Mouse (Mus musculus): ENCODE data around the gene Msh4. TPM values are rescaled to one million over a fixed set of nuclear protein-coding genes. Genes with fewer than 3 reads are reported as not detected.

The Msh4 gene
- total RNA-seq (2021) (under 1 TPM in 1 of 2 experiments, not detected in 1; 0.07 TPM), polyA plus RNA-seq (2012; rRNA removed) (0.06 TPM in 1 of 2 replicates, not detected in the other)
- long read RNA-seq, result 0 reads

GRCm38 (mm10) chr3:153906136-153906871 is at the start of gene Msh4:
TSS of gene Msh4 (minus strand) at chr3:153906138.
- no peaks in the 10 kb centered on the region for H3K79me2 ChIP-seq (replicated peaks; ENCODE audit: control insufficient read depth, insufficient read depth, low read length)
- TF ChIP-seq EP300 (IDR thresholded peaks at IDR 0.05; ENCODE audit: insufficient read depth, low read depth, low read length), result no peak
- H3K27me3 ChIP-seq (ENCODE audit: control insufficient read depth, insufficient read depth, low read length), result no peaks in the 10 kb centered on the region
- WGBS, result 75% methylated on average over 9 of the region's 9 CpGs
- no peak within 1 kb of the TSS for H3K4me3 ChIP-seq
- H3K27ac ChIP-seq, result no peak within 1 kb of the TSS
- intact Hi-C loops (cut with DNase I), result no loop called here
- peaks cover 4% of the 10 kb centered on the region for H3K4me1 ChIP-seq (ENCODE audit: control insufficient read depth, insufficient read depth, low read length)
- peaks cover 49% of the 10 kb centered on the region for H3K36me3 ChIP-seq (ENCODE audit: control insufficient read depth, insufficient read depth, low read length)
- H3K9ac ChIP-seq (ENCODE audit: low read depth, low read length), result no peak within 1 kb of the TSS
- DNase-seq, result no peak

- Histone ChIP-seq H3K27ac (peak overlapping the region; percentile 32; the same call in 1 of the 2 replicates), H3K79me2 (replicated peaks; ENCODE audit: control insufficient read depth, insufficient read depth, low read length) (no peaks in the 10 kb centered on the region), H3K4me3 (no peak overlapping the region), H3K27me3 (ENCODE audit: control insufficient read depth, insufficient read depth, low read length) (no peaks in the 10 kb centered on the region), H3K9ac (ENCODE audit: low read depth, low read length) (no peak overlapping the region), H3K4me1 (ENCODE audit: control insufficient read depth, insufficient read depth, low read length) (peaks cover 3% of the 10 kb centered on the region), H3K36me3 (ENCODE audit: control insufficient read depth, insufficient read depth, low read length) (peaks cover 7% of the 10 kb centered on the region)
- no peak for DNase-seq
- TF ChIP-seq POLR2A (IDR thresholded peaks at IDR 0.05; ENCODE audit: insufficient read depth, low read depth, low read length) (no peak), EP300 (IDR thresholded peaks at IDR 0.05; ENCODE audit: insufficient read depth, low read depth, low read length) (no peak), CTCF (IDR thresholded peaks at IDR 0.05) (no peak)
- intact Hi-C loops (cut with DNase I), result no loop called here
- 40% methylated on average over 2 of the region's 2 CpGs for WGBS
These were observed 42.2 kb upstream of the Msh4 start for GRCm38 (mm10) chr3:153948176-153948575.

GRCm38 (mm10) chr3:153947271-153947670 is 41.3 kb upstream of the Msh4 start:
- Histone ChIP-seq H3K36me3 (ENCODE audit: control insufficient read depth, insufficient read depth, low read length) (peaks cover 7% of the 10 kb centered on the region), H3K27me3 (ENCODE audit: control insufficient read depth, insufficient read depth, low read length) (no peaks in the 10 kb centered on the region), H3K27ac (no peak overlapping the region; the same call in 1 of the 2 replicates), H3K9ac (ENCODE audit: low read depth, low read length) (no peak overlapping the region), H3K79me2 (replicated peaks; ENCODE audit: control insufficient read depth, insufficient read depth, low read length) (no peaks in the 10 kb centered on the region; the same call in 1 of the 2 replicates), H3K4me1 (ENCODE audit: control insufficient read depth, insufficient read depth, low read length) (peaks cover 5% of the 10 kb centered on the region), H3K4me3 (no peak overlapping the region)
- WGBS, result 60% methylated on average over 4 of the region's 4 CpGs
- no peak for DNase-seq
- TF ChIP-seq EP300 (IDR thresholded peaks at IDR 0.05; ENCODE audit: insufficient read depth, low read depth, low read length) (no peak), CTCF (IDR thresholded peaks at IDR 0.05) (no peak), POLR2A (IDR thresholded peaks at IDR 0.05; ENCODE audit: insufficient read depth, low read depth, low read length) (no peak)
- intact Hi-C loops (cut with DNase I), result no loop called here

GRCm38 (mm10) chr3:153944335-153944990 is 38.5 kb upstream of the Msh4 start, which contains the start of gene Acadm:
TSS of gene Acadm (minus strand) at chr3:153944632.
- WGBS, result under 1% methylated on average over 41 of the region's 41 CpGs
- intact Hi-C loops (cut with DNase I), result loop anchor here (1.0 kb wide), 1 partner anchor 31 kb away; the partner anchor contains the start of gene Rabggtb
- peak; percentile 99 for DNase-seq

GRCm38 (mm10) chr3:153943901-153944334 is 38.0 kb upstream of the Msh4 start:
- intact Hi-C loops (cut with DNase I), result loop anchor here (1.0 kb wide), 1 partner anchor 31 kb away; the partner anchor contains the start of gene Rabggtb
- Histone ChIP-seq H3K4me3 (peak overlapping the region; percentile 84), H3K79me2 (replicated peaks; ENCODE audit: control insufficient read depth, insufficient read depth, low read length) (no peaks in the 10 kb centered on the region; the same call in 1 of the 2 replicates), H3K27ac (peak overlapping the region; percentile 94), H3K9ac (ENCODE audit: low read depth, low read length) (peak overlapping the region; percentile 78), H3K4me1 (ENCODE audit: control insufficient read depth, insufficient read depth, low read length) (peaks cover 5% of the 10 kb centered on the region), H3K27me3 (ENCODE audit: control insufficient read depth, insufficient read depth, low read length) (no peaks in the 10 kb centered on the region), H3K36me3 (ENCODE audit: control insufficient read depth, insufficient read depth, low read length) (peaks cover 10% of the 10 kb centered on the region)
- under 1% methylated on average over 19 of the region's 19 CpGs for whole genome bisulfite sequencing
- TF ChIP-seq POLR2A (IDR thresholded peaks at IDR 0.05; ENCODE audit: insufficient read depth, low read depth, low read length) (no peak), EP300 (IDR thresholded peaks at IDR 0.05; ENCODE audit: insufficient read depth, low read depth, low read length) (no peak)
- DNase-seq, result no peak

More at GRCm38 (mm10) chr3:153944335-153944990, 38.5 kb upstream of the Msh4 start, which contains the start of gene Acadm:
- H3K27ac ChIP-seq, result peak within 1 kb of the TSS; percentile 94
- H3K4me3 ChIP-seq, result peak within 1 kb of the TSS; percentile 84
- H3K4me1 ChIP-seq (ENCODE audit: control insufficient read depth, insufficient read depth, low read length), result peaks cover 5% of the 10 kb centered on the region
- H3K9ac ChIP-seq (ENCODE audit: low read depth, low read length), result peak within 1 kb of the TSS; percentile 78
- peaks cover 10% of the 10 kb centered on the region for H3K36me3 ChIP-seq (ENCODE audit: control insufficient read depth, insufficient read depth, low read length)
- no peaks in the 10 kb centered on the region for H3K27me3 ChIP-seq (ENCODE audit: control insufficient read depth, insufficient read depth, low read length)
- H3K79me2 ChIP-seq (replicated peaks; ENCODE audit: control insufficient read depth, insufficient read depth, low read length), result no peaks in the 10 kb centered on the region; the same call in 1 of the 2 replicates
- no peak for TF ChIP-seq CTCF (IDR thresholded peaks at IDR 0.05)
- 0 out of 2 replicates have a peak, but pooled peaks have one; percentile 57 for TF ChIP-seq EP300 (IDR thresholded peaks at IDR 0.05; ENCODE audit: insufficient read depth, low read depth, low read length)
- TF ChIP-seq POLR2A (IDR thresholded peaks at IDR 0.05; ENCODE audit: insufficient read depth, low read depth, low read length), result peak; percentile 91

All from heart, adult 2 months (tissue).